Mouse (Mus musculus) testis, adult 2 months (tissue): ENCODE measurements around the gene Pigl.

Experiments
- CTCF ChIP-seq: fragments of 200-500 bp; IDR thresholded peaks from 2 replicates; pipeline ENCODE4 v1.5.1; 2012; ENCODE audit warnings: low read depth, mild to moderate bottlenecking, inconsistent platforms, low read length, moderate library complexity; ENCODE audit not compliant: control insufficient read depth, insufficient read depth, insufficient replicate concordance
- POLR2A ChIP-seq: fragments of 200-500 bp; IDR thresholded peaks from 2 replicates; pipeline ENCODE4 v1.6.1; 2012; ENCODE audit warnings: low read depth, mild to moderate bottlenecking, inconsistent platforms, low read length, moderate library complexity; ENCODE audit not compliant: control insufficient read depth

DNA sequence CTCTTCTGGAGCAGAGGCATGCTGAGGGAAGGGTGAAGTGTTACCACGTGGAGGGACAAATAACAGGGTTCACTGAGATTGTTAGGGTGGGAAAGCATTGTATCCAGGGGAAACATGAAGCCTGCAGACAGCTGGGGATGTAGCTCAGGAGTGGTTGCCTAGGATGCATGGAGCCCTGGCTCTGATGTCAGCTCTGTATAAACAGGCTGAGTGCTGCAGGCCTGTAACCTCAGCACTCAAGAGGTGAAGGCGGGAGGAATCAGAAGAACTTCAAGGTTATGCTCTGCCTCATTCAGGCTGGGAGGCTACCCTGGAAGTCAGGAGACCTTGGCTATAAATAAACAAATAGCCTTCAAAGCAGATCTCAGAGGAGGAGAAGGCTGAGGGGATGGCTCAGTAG, 60.7 kb downstream of the Pigl start:
- TF ChIP-seq POLR2A (no peak), CTCF (no peak)
